Mouse (Mus musculus) midbrain, embryonic 12.5 days (tissue): ENCODE data around the gene Prkar2b. TPM values are rescaled to one million over a fixed set of nuclear protein-coding genes. Genes with fewer than 3 reads are reported as not detected.

Experiments used
- ATAC-seq: fragments of 200-750 bp; cut with Nextera tagmentation; 2 replicates; pipeline ENCODE4 v1.8.0; 2017; ENCODE audit warnings: low read depth, moderate TSS enrichment, moderate library complexity; ENCODE audit not compliant: low FRiP score
- H3K27ac ChIP-seq: fragments of 300-500 bp; sonication (generic); replicated peaks from 2 replicates; pipeline ENCODE4 v1.5.1; 2016; ENCODE audit warnings: mild to moderate bottlenecking
- H3K27me3 ChIP-seq: fragments of 300-500 bp; sonication (generic); 2 replicates; pipeline ENCODE4 v1.6.1; 2016; ENCODE audit warnings: mild to moderate bottlenecking
- H3K36me3 ChIP-seq: fragments of 300-500 bp; sonication (generic); 2 replicates; pipeline ENCODE4 v1.6.1; 2016
- H3K4me1 ChIP-seq: fragments of 300-500 bp; sonication (generic); 2 replicates; pipeline ENCODE4 v1.6.1; 2016
- H3K4me2 ChIP-seq: fragments of 300-500 bp; sonication (generic); replicated peaks from 2 replicates; pipeline ENCODE4 v1.6.1; 2016; ENCODE audit warnings: mild to moderate bottlenecking, moderate library complexity
- H3K4me3 ChIP-seq: fragments of 300-500 bp; sonication (generic); 2 replicates; pipeline ENCODE4 v1.5.1; 2016; ENCODE audit warnings: mild to moderate bottlenecking
- H3K9ac ChIP-seq: fragments of 300-500 bp; sonication (generic); replicated peaks from 2 replicates; pipeline ENCODE4 v1.6.1; 2016; ENCODE audit warnings: mild to moderate bottlenecking, moderate library complexity
- H3K9me3 ChIP-seq: fragments of 300-500 bp; sonication (generic); 2 replicates; pipeline ENCODE4 v1.6.1; 2016; ENCODE audit warnings: mild to moderate bottlenecking
- WGBS: fragments of 180-500 bp; shearing (Covaris S2); methylation state at CpG from one replicate; pipeline ENCODE4 v1.1.7; 2016; 5-methylcytosine and 5-hydroxymethylcytosine counted together
- polyA plus RNA-seq: library from polyadenylated mRNA; unstranded; fragments of >200 nt; fragmentation: Nextera tagmentation; extraction: Ambion mirVana; gene quantifications from 2 replicates; pipeline ENCODE4 v1.2.1, GENCODE M21; 2016

The Prkar2b gene
- 77.8 and 85.0 TPM in 2 replicates for polyA plus RNA-seq

GRCm38 (mm10) chr12:32061090-32061930 is at the start of gene Prkar2b:
Prkar2b (minus strand) TSS chr12:32061296.
- peak; percentile 96 for ATAC-seq
- Histone ChIP-seq H3K27ac (peak within 1 kb of the TSS; percentile 97), H3K4me3 (peak within 1 kb of the TSS; percentile 70), H3K36me3 (no peaks in the 10 kb centered on the region), H3K27me3 (peaks cover 7% of the 10 kb centered on the region; the same call in 1 of the 2 replicates), H3K9ac (peak within 1 kb of the TSS; percentile 91), H3K4me1 (peaks cover 39% of the 10 kb centered on the region), H3K4me2 (peak within 1 kb of the TSS; percentile 70), H3K9me3 (no peaks in the 10 kb centered on the region)
- WGBS = 1% methylated on average over 48 of the region's 64 CpGs

DNA sequence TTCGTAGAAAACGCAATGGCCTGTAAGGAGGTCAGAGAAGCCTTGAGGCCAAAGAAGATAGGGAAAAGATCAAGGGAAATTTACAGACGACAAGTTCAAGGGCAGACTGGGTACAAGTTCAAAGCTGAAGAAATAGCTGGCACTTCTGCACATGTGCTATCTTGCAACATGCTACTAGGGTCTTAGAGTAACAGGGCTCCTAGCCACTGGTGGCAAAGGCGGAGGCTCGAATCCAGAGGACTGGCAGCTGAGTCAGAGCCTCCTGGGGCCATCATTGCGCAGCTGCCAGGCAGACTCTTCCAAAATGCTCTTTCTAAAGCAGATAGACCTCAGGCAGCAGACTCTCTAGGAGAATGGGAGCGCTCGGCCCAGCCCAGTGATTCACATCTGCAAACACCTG is 48.1 kb upstream of the Prkar2b start:
- H3K9ac ChIP-seq = no peak overlapping the region
- no peaks in the 10 kb centered on the region for H3K27me3 ChIP-seq
- no peak overlapping the region for H3K27ac ChIP-seq
- H3K36me3 ChIP-seq = no peaks in the 10 kb centered on the region
- H3K4me2 ChIP-seq = no peak overlapping the region
- no peak for ATAC-seq
- WGBS = 89% methylated on average over 8 of the region's 8 CpGs
- H3K9me3 ChIP-seq = no peaks in the 10 kb centered on the region
- H3K4me1 ChIP-seq = 0 out of 2 replicates have a peak, but pooled peaks cover 3% of the 10 kb centered on the region
- H3K4me3 ChIP-seq = no peak overlapping the region

- Histone ChIP-seq H3K4me2 (no peak overlapping the region), H3K4me1 (0 out of 2 replicates have a peak, but pooled peaks cover 3% of the 10 kb centered on the region), H3K4me3 (no peak overlapping the region), H3K36me3 (no peaks in the 10 kb centered on the region), H3K27ac (no peak overlapping the region), H3K27me3 (no peaks in the 10 kb centered on the region), H3K9ac (no peak overlapping the region), H3K9me3 (no peaks in the 10 kb centered on the region)
- WGBS = 81% methylated on average over 4 of the region's 4 CpGs
- ATAC-seq = no peak
Measured at GRCm38 (mm10) chr12:32104955-32105521, 43.9 kb upstream of the Prkar2b start.

DNA sequence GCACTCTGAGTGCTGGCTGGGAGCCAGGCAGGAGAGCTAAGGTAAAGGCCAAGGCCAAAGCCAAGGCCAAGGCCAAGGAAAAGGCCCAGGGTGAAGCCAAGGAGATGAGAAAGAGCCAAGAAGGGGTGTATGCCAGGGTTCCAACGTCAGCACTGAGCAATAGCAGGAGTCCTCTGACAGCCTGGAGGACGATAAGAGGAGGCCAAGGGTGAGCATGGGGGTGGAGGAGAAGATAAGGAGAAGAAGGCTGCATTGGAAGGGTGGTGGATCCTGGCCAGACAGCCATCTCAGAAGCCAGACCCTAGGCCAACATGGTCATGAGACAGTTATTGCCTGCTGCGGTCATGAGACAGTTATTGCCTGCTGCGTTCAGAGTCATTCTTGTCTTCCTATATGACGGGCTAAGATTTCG is 43.4 kb upstream of the Prkar2b start:
- H3K27me3 ChIP-seq = no peaks in the 10 kb centered on the region
- 85% methylated on average over 6 of the region's 6 CpGs for WGBS
- H3K36me3 ChIP-seq = no peaks in the 10 kb centered on the region
- ATAC-seq = no peak
- H3K27ac ChIP-seq = no peak overlapping the region
- H3K9me3 ChIP-seq = no peaks in the 10 kb centered on the region
- H3K4me3 ChIP-seq = no peak overlapping the region
- H3K4me1 ChIP-seq = 0 out of 2 replicates have a peak, but pooled peaks cover 3% of the 10 kb centered on the region
- H3K4me2 ChIP-seq = no peak overlapping the region
- no peak overlapping the region for H3K9ac ChIP-seq

DNA sequence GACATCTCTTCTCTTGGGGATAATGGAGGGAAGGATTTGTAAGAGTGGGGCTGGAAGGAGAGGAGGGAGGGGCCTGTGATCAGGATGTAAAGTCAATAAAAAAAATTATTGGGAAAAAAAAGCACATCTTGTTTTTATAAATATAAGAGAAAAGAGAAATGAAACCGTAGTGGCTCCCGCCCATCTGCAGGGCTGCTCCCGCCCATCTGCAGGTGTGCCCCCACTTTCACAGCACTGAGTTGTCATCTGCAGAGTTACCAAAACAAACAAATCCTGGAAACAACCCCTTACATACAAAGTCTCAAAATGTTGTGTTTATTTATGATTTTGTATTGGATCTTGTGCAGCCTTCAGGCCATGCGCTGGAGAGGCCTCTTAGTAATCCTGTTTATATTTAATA is 40.2 kb upstream of the Prkar2b start:
- Histone ChIP-seq H3K36me3 (no peaks in the 10 kb centered on the region), H3K27me3 (no peaks in the 10 kb centered on the region), H3K4me3 (no peak overlapping the region), H3K27ac (no peak overlapping the region), H3K4me2 (no peak overlapping the region), H3K9ac (no peak overlapping the region), H3K9me3 (no peaks in the 10 kb centered on the region), H3K4me1 (0 out of 2 replicates have a peak, but pooled peaks cover 3% of the 10 kb centered on the region)
- WGBS = 92% methylated on average over 4 of the region's 4 CpGs
- ATAC-seq = no peak

GRCm38 (mm10) chr12:32099686-32100206 is 38.6 kb upstream of the Prkar2b start:
- H3K4me1 ChIP-seq = no peaks in the 10 kb centered on the region
- H3K4me3 ChIP-seq = no peak overlapping the region
- H3K9ac ChIP-seq = no peak overlapping the region
- no peak overlapping the region for H3K4me2 ChIP-seq
- ATAC-seq = no peak
- H3K27me3 ChIP-seq = no peaks in the 10 kb centered on the region
- WGBS = 88% methylated on average over 4 of the region's 4 CpGs
- no peaks in the 10 kb centered on the region for H3K9me3 ChIP-seq
- no peak overlapping the region for H3K27ac ChIP-seq
- H3K36me3 ChIP-seq = no peaks in the 10 kb centered on the region

DNA sequence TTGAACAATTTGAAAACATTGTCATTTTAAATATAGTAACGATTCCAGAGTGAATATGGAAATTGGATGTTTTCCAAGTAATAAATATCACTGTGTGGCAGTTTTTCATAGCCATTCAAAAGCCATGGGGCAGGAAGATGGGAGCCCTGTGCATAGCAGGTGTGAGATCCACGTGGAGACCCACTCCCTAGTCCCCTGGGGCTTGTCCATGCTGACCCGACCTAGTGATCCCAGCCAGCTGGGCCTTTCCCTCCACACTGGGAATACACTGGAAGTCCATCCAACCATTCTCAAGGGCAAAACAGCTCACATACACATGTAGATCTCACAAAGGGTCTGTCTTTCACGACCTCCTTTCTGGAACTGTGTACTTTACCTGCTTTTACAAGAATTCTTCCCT is 37.5 kb upstream of the Prkar2b start:
- no peak overlapping the region for H3K4me2 ChIP-seq
- H3K36me3 ChIP-seq = no peaks in the 10 kb centered on the region
- no peaks in the 10 kb centered on the region for H3K27me3 ChIP-seq
- no peak overlapping the region for H3K9ac ChIP-seq
- WGBS = 81% methylated on average over 4 of the region's 4 CpGs
- no peak for ATAC-seq
- H3K27ac ChIP-seq = no peak overlapping the region
- H3K9me3 ChIP-seq = no peaks in the 10 kb centered on the region
- no peaks in the 10 kb centered on the region for H3K4me1 ChIP-seq
- no peak overlapping the region for H3K4me3 ChIP-seq

DNA sequence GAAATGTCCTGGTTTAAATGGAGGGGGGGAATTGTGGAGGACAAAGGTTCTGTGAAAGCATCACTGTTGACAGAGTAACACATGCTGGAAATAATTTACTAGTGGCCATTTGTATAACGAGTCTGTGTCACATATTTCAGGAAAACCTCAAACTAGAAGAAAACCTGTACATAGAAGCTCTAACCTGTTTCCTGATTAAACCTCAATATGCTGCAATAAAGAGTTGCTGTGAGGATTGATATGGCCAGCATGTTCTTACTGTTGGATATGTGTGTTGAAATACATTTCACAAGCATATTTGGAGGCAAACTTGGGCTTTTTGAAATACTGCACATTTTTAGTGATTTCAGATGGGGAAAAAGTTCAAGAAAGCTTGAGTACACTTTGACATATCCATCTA is 36.0 kb upstream of the Prkar2b start:
- Histone ChIP-seq H3K27me3 (no peaks in the 10 kb centered on the region), H3K36me3 (no peaks in the 10 kb centered on the region), H3K4me1 (no peaks in the 10 kb centered on the region), H3K4me2 (no peak overlapping the region), H3K9ac (no peak overlapping the region), H3K9me3 (no peaks in the 10 kb centered on the region), H3K27ac (no peak overlapping the region), H3K4me3 (no peak overlapping the region)
- no peak for ATAC-seq
- 64% methylated on average over 1 of the region's 1 CpGs for WGBS

- Histone ChIP-seq H3K9me3 (0 out of 2 replicates have a peak, but pooled peaks cover 4% of the 10 kb centered on the region), H3K4me1 (no peaks in the 10 kb centered on the region), H3K4me3 (no peak overlapping the region), H3K4me2 (no peak overlapping the region), H3K27me3 (no peaks in the 10 kb centered on the region), H3K9ac (no peak overlapping the region), H3K27ac (no peak overlapping the region), H3K36me3 (no peaks in the 10 kb centered on the region)
- 85% methylated on average over 1 of the region's 1 CpGs for WGBS
- no peak for ATAC-seq
Measured at GRCm38 (mm10) chr12:32095164-32095563, 34.1 kb upstream of the Prkar2b start.

GRCm38 (mm10) chr12:32092452-32092851 is 31.4 kb upstream of the Prkar2b start:
- H3K4me1 ChIP-seq = no peaks in the 10 kb centered on the region
- no peak overlapping the region for H3K27ac ChIP-seq
- ATAC-seq = no peak
- H3K9me3 ChIP-seq = 0 out of 2 replicates have a peak, but pooled peaks cover 4% of the 10 kb centered on the region
- H3K9ac ChIP-seq = no peak overlapping the region
- H3K4me2 ChIP-seq = no peak overlapping the region
- H3K36me3 ChIP-seq = no peaks in the 10 kb centered on the region
- WGBS = 90% methylated on average over 4 of the region's 4 CpGs
- no peaks in the 10 kb centered on the region for H3K27me3 ChIP-seq
- no peak overlapping the region for H3K4me3 ChIP-seq

DNA sequence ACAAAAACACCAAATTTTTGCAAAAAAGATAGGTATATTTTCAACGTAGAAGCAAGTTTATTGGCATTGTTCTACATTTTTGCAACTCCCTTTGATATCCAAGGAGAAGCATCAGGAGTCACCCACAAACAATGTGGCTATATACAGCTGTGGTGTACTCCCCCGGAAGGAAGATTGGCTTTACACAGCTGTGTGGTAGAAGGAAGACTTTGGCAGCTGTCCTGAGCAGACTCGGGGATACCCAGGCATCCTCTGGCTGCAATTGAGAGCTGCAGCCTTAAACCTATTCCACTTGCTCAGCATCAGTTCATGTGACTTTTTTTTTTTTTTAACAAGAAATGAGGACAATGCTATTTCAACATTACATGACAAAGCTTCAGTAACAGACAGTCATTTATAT is 27.5 kb upstream of the Prkar2b start:
- no peak for ATAC-seq
- Histone ChIP-seq H3K36me3 (no peaks in the 10 kb centered on the region), H3K9me3 (0 out of 2 replicates have a peak, but pooled peaks cover 4% of the 10 kb centered on the region), H3K4me3 (no peak overlapping the region), H3K27ac (no peak overlapping the region), H3K4me2 (no peak overlapping the region), H3K27me3 (no peaks in the 10 kb centered on the region), H3K4me1 (no peaks in the 10 kb centered on the region), H3K9ac (no peak overlapping the region)
- 85% methylated on average over 3 of the region's 3 CpGs for WGBS

DNA sequence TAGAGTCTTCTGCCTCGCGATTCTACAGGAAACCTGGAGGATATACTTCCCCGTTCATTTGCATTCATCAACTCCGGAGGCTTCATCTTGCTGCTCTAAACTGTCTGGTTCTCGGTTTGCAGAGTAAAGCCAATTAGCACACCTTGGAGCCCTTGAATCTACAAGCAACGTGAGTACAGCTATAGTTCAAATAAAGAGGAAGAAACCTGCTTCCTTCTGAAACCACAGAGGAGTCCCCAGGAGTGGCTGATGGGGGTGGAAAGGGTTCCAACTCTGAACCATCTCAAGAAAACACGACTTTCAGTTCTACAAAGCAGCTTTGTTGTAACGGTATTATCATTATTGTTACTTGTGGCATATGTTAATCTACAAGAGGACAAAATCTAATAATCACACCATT is 26.2 kb upstream of the Prkar2b start:
- no peak overlapping the region for H3K4me2 ChIP-seq
- no peaks in the 10 kb centered on the region for H3K36me3 ChIP-seq
- no peak overlapping the region for H3K27ac ChIP-seq
- ATAC-seq = no peak
- H3K9me3 ChIP-seq = 0 out of 2 replicates have a peak, but pooled peaks cover 4% of the 10 kb centered on the region
- H3K27me3 ChIP-seq = no peaks in the 10 kb centered on the region
- H3K4me3 ChIP-seq = no peak overlapping the region
- H3K9ac ChIP-seq = no peak overlapping the region
- H3K4me1 ChIP-seq = no peaks in the 10 kb centered on the region
- WGBS = 88% methylated on average over 8 of the region's 8 CpGs
